Comparison of ENCODE assay signal across 8 mouse cellular contexts in the genomic region with DNA sequence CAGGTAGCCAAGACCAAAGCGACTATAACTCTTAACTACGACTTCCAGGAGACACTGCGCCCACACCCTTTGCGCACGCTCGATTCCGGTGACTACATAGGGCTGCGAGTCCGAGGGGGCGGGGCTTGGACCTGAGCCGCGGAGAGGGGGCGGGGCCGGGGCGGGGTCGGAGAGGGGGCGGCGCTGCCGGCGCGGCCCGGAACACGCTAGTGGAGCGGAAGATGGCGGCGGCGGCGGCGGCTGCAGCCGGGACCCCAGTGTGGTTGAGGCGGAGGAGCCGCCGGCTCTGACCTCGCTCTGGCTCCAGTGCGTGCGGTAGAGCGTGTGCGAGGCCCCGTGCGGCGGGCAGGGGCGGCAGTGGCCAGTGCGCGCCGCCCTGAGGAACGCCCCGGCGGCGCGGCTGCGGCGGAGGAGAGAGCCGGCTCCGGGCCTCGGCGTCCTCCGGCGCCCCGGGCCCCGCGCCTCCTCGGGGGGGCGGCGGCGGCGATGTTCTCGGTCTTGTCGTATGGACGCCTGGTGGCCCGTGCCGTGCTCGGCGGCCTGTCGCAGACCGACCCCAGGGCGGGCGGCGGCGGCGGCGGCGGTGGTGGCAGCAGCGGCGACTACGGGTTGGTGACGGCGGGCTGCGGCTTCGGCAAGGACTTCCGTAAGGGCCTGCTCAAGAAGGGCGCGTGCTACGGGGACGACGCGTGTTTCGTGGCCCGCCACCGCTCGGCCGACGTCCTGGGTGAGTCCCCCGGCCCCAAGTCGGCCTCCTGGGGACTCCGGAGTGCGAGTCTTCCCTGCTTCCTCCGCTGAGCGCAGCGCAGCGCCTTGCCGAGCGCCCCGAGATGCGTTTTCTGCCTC. TPM values are rescaled to one million over a fixed set of nuclear protein-coding genes. Genes with fewer than 3 reads are reported as not detected.
DNase-seq lines count a peak whose midpoint lies in the region; ATAC-seq lines count a peak whose summit lies in the region.

Gene Pptc7, plus strand, starts transcription at position 183 of the 846 bp plus-strand sequence.

- peak; percentile 93 for DNase-seq in adipocyte (ENCODE audit: low spot score)
- peak; percentile 95 for DNase-seq in embryo, embryonic 10 days (ENCODE audit: low spot score)
- peak; percentile 93 for DNase-seq in gastrocnemius, postnatal 14 days
- DNase-seq in left cerebral cortex, postnatal 10 days (ENCODE audit: extremely low spot score in 1 of 2, low spot score in 2 of 2): peak; percentile 87 to 94
- peak; percentile 85 for DNase-seq in right cerebral cortex, postnatal 25 days
- DNase-seq in urinary bladder, postnatal 4 days (ENCODE audit: low spot score in 2 of 2): peak; percentile 83 to 93

- intact Hi-C loops in gastrocnemius, postnatal 14 days (cut with DNase I; ENCODE audit: low total_unique reads): no loop called here
- intact Hi-C loops in left cerebral cortex, postnatal 10 days (cut with DNase I): no loop called here

- ATAC-seq in inflammation-experienced regulatory T-cells, adult 6 months: peak; percentile 59
- peak; percentile 81 for ATAC-seq in megakaryocyte-erythroid progenitor cell, adult 5-6 weeks (replicated peaks; ENCODE audit: low FRiP score, low TSS enrichment, poor library complexity, severe bottlenecking)

RNA-seq across cellular contexts. Expression of gene Pptc7, which starts in this region (rescaled TPM):
- total RNA-seq in gastrocnemius, postnatal 14 days (2021): 10 to 100 TPM; 39.6 to 74.8 TPM
- polyA plus RNA-seq in inflammation-experienced regulatory T-cells, adult 6 months (2017; shearing (Covaris generic)): 10 to 100 TPM in 2 of 3 experiments, 1 to 10 TPM in 1; 9.6 to 21.6 (median 20.9) TPM
- total RNA-seq in left cerebral cortex, postnatal 10 days (2021): 10 to 100 TPM; 22.8 to 24.1 TPM
- 14.4 and 15.5 TPM in 2 replicates for total RNA-seq in megakaryocyte-erythroid progenitor cell, adult 5-6 weeks (2014; fragmentation: Nextera tagmentation)
- total RNA-seq in megakaryocyte-erythroid progenitor cell, adult 5-6 weeks (2017): 10.4 and 11.3 TPM in 2 replicates

Comparison
In these comparisons a context has a peak if more than half of its experiments do, and no peak if none do; other contexts are left out.
1. Peak in every context shown above with its lines: DNase-seq and ATAC-seq.